Mouse (Mus musculus) hindbrain, postnatal 0 days (tissue): Measurements from ENCODE around the gene Comp. TPM values are rescaled to one million over a fixed set of nuclear protein-coding genes. Genes with fewer than 3 reads are reported as not detected.

Experiments
- ATAC-seq: fragments of 200-750 bp; cut with Nextera tagmentation; 2 replicates; pipeline ENCODE4 v1.8.0; 2017; ENCODE audit warnings: mild to moderate bottlenecking, moderate TSS enrichment, moderate library complexity
- DNase-seq: peaks from one replicate; pipeline ENCODE4 v3.0.0-alpha.2; 2015; ENCODE audit warnings: low spot score
- H3K27ac ChIP-seq: fragments of 300-500 bp; sonication (generic); 2 replicates; pipeline ENCODE4 v1.5.1; 2014; ENCODE audit warnings: mild to moderate bottlenecking
- H3K27me3 ChIP-seq: fragments of 300-500 bp; sonication (generic); 2 replicates; pipeline ENCODE4 v1.6.1; 2014; ENCODE audit warnings: low read length, mixed read lengths; ENCODE audit not compliant: insufficient read depth
- H3K36me3 ChIP-seq: fragments of 300-500 bp; sonication (generic); 2 replicates; pipeline ENCODE4 v1.6.1; 2014; ENCODE audit warnings: low read length, mixed read lengths; ENCODE audit not compliant: insufficient read depth
- H3K4me1 ChIP-seq: fragments of 300-500 bp; sonication (generic); 2 replicates; pipeline ENCODE4 v1.6.1; 2014; ENCODE audit warnings: antibody characterized with exemption, low read length, mixed read lengths; ENCODE audit not compliant: insufficient read depth
- H3K4me2 ChIP-seq: fragments of 300-500 bp; sonication (generic); 2 replicates; pipeline ENCODE4 v1.6.1; 2014; ENCODE audit warnings: low read depth, mild to moderate bottlenecking, low read length, moderate library complexity, mixed read lengths
- H3K4me3 ChIP-seq: fragments of 300-500 bp; sonication (generic); 2 replicates; pipeline ENCODE4 v1.5.1; 2014; ENCODE audit warnings: low read length
- H3K9ac ChIP-seq: fragments of 300-500 bp; sonication (generic); replicated peaks from 2 replicates; pipeline ENCODE4 v1.6.1; 2014; ENCODE audit warnings: mild to moderate bottlenecking, low read length, moderate library complexity, mixed read lengths
- H3K9me3 ChIP-seq: fragments of 300-500 bp; sonication (generic); 2 replicates; pipeline ENCODE4 v1.6.1; 2016; ENCODE audit warnings: low read length, mixed read lengths
- CTCF ChIP-seq: IDR thresholded peaks from 2 replicates; pipeline ENCODE4 v1.5.1; 2016; ENCODE audit warnings: antibody characterized with exemption, control low read depth, low read depth
- WGBS: fragments of 180-500 bp; shearing (Covaris S2); extraction: QIAGEN DNeasy Blood & Tissue Kit; methylation state at CpG from one replicate; pipeline ENCODE4 v1.1.7; 2014; 5-methylcytosine and 5-hydroxymethylcytosine counted together
- polyA plus RNA-seq: library from polyadenylated mRNA; unstranded; fragments of >200 nt; fragmentation: Nextera tagmentation; extraction: Ambion mirVana; gene quantifications from 2 replicates; pipeline ENCODE4 v1.2.1, GENCODE M21; 2015
- total RNA-seq: library from RNA; depleted of rRNA; stranded (reverse); fragments of >200 nt; gene quantifications from 2 replicates; pipeline ENCODE4 v1.2.3, GENCODE M21; 2014

Comp gene
- total and polyA plus RNA-seq, 2 experiments from 2014 or later = 0.21 to 0.25 TPM

DNA sequence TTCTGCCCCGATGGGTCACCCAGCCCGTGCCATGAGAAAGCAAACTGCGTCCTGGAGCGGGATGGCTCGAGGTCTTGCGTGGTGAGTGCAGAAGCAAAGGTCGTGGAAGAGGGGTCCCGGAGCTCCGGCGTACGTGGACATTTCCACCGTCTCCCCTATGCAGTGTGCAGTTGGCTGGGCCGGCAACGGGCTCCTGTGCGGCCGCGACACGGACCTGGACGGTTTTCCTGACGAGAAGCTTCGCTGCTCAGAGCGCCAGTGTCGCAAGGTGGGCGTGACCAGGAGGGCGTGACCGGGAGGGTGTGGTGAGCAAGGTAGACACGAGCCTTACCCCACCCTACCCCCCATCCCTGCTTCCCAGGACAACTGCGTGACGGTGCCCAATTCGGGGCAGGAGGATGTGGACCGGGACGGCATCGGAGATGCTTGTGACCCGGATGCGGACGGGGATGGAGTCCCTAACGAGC is 3.0 kb downstream of the Comp start:
- Histone ChIP-seq H3K4me3 (no peak overlapping the region), H3K9ac (no peak overlapping the region)
- WGBS = 6% methylated on average over 37 of the region's 37 CpGs

DNA sequence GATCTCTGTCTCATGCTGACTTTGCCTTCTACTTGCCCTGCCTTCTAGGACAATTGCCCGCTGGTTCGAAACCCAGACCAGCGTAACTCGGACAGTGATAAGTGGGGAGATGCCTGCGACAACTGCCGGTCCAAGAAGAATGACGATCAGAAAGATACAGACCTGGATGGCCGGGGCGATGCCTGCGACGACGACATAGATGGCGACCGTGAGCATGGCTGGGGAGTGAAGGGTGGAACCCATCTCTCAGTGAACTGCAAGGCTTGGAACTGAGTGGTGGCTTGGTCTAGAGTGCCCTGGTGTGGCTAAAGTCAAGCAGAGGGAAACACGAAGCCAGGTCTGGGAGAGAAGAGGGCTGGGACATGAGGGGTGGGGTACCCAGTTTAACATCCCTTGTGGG is 3.7 kb downstream of the Comp start:
- peak; percentile 44 for TF ChIP-seq CTCF
- Histone ChIP-seq H3K9me3 (no peaks in the 10 kb centered on the region), H3K27ac (no peak overlapping the region), H3K36me3 (no peaks in the 10 kb centered on the region), H3K4me2 (no peak overlapping the region), H3K4me1 (no peaks in the 10 kb centered on the region), H3K4me3 (no peak overlapping the region), H3K9ac (no peak overlapping the region), H3K27me3 (peaks cover 58% of the 10 kb centered on the region)
- DNase-seq = no peak
- no peak for ATAC-seq
- 16% methylated on average over 15 of the region's 15 CpGs for WGBS

More for the DNA sequence above, 3.0 kb downstream of the Comp start:
- no peaks in the 10 kb centered on the region for H3K4me1 ChIP-seq
- TF ChIP-seq CTCF = no peak
- no peaks in the 10 kb centered on the region for H3K9me3 ChIP-seq
- no peak for ATAC-seq
- DNase-seq = no peak
- peaks cover 63% of the 10 kb centered on the region for H3K27me3 ChIP-seq
- H3K27ac ChIP-seq = no peak overlapping the region
- no peak overlapping the region for H3K4me2 ChIP-seq
- H3K36me3 ChIP-seq = no peaks in the 10 kb centered on the region

DNA sequence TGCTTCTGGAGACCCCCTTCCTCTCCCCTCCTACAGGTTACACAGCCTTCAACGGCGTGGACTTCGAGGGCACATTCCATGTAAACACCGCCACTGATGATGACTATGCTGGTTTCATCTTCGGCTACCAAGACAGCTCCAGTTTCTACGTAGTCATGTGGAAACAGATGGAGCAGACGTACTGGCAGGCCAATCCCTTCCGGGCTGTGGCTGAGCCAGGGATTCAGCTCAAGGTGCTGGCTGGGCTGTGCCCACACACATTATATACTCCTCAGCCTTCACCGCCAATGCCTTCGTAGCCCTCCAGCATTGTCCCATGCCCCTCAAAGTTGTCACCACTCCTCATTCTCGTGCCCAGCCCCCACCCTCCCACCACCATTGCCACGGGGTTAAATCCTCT is 6.7 kb downstream of the Comp start:
- DNase-seq = no peak

DNA sequence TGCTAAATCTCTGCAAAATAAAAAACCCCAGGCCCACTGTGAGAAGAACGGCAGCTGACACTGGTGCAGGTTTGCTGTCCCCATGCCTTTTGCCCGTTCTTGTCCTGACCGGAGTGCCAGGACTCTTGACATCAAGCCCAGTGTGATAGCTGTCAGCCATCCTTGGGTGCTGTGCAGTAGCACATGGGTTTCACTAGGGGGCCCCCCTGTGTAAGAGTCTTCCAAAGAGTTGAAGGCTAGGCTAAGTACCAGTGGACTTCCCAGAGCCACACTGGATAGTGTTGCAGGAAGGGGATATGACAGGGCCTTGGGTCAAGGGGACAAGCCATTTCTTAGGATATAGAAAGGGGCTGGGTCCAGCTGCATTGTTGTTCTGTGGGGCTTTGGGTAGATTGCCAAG is 9.9 kb downstream of the Comp start:
- Histone ChIP-seq H3K36me3 (peaks cover 26% of the 10 kb centered on the region), H3K27ac (no peak overlapping the region), H3K27me3 (peaks cover 9% of the 10 kb centered on the region), H3K4me1 (no peaks in the 10 kb centered on the region), H3K4me2 (no peak overlapping the region), H3K9me3 (no peaks in the 10 kb centered on the region), H3K4me3 (no peak overlapping the region), H3K9ac (no peak overlapping the region)
- WGBS = 40% methylated on average over 3 of the region's 3 CpGs
- DNase-seq (peak; percentile 81), ATAC-seq (peak; percentile 68)
- TF ChIP-seq CTCF = peak; percentile 86

More for the DNA sequence above, 6.7 kb downstream of the Comp start:
- Histone ChIP-seq H3K4me1 (no peaks in the 10 kb centered on the region), H3K4me3 (no peak overlapping the region), H3K27me3 (peaks cover 34% of the 10 kb centered on the region), H3K36me3 (peaks cover 6% of the 10 kb centered on the region; the same call in 1 of the 2 replicates), H3K27ac (no peak overlapping the region), H3K4me2 (no peak overlapping the region), H3K9ac (no peak overlapping the region), H3K9me3 (no peaks in the 10 kb centered on the region)
- ATAC-seq = no peak
- no peak for TF ChIP-seq CTCF
- WGBS = 85% methylated on average over 12 of the region's 12 CpGs

DNA sequence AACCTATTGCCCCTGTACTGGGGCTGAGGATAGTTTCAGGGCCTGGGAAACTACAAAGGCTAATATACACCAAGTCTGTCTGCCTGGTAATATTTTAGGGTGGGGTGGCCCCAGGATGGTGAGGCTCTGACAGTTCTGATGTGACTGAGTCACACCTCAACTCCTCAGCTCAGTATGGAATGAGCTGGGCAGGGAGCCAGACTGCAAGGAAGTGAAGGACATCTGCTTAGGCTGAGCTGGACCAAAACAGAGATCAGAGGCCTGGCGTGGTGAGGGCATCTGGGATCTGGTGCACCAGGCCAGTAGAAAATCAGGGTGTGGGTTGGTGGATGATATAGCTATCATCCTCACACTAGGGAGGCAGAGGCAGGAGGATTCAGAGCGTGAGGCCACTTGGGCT is 16.3 kb downstream of the Comp start:
- Histone ChIP-seq H3K27me3 (no peaks in the 10 kb centered on the region), H3K9ac (no peak overlapping the region), H3K27ac (no peak overlapping the region), H3K9me3 (no peaks in the 10 kb centered on the region), H3K36me3 (peaks cover 48% of the 10 kb centered on the region), H3K4me3 (no peak overlapping the region), H3K4me1 (no peaks in the 10 kb centered on the region), H3K4me2 (no peak overlapping the region)
- no peak for DNase-seq
- no peak for ATAC-seq
- 80% methylated on average over 2 of the region's 2 CpGs for WGBS
- no peak for TF ChIP-seq CTCF

DNA sequence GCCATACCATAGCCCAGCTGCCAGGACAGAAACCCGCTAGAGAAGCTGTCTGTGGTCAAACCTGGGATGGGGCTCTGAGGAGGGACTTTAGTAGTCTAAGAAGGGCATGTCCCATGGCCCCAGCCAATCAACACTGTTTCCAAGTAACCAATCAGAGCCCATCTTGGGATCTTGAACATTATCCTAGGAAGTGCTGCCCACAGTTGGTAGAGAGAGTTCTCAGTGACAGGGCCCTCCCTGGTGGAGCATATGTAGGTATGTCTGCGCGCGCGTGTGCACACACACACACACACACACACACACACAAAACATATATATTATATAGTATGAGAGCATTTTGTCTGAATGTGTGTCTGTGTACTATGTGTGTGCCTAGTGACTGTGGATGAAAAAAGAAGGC is 19.7 kb downstream of the Comp start:
- Histone ChIP-seq H3K36me3 (peaks cover 30% of the 10 kb centered on the region), H3K4me3 (no peak overlapping the region), H3K9ac (no peak overlapping the region), H3K27me3 (no peaks in the 10 kb centered on the region), H3K4me2 (no peak overlapping the region), H3K27ac (no peak overlapping the region), H3K4me1 (no peaks in the 10 kb centered on the region), H3K9me3 (no peaks in the 10 kb centered on the region)
- DNase-seq = no peak
- 85% methylated on average over 5 of the region's 5 CpGs for WGBS
- ATAC-seq = no peak
- TF ChIP-seq CTCF = no peak

DNA sequence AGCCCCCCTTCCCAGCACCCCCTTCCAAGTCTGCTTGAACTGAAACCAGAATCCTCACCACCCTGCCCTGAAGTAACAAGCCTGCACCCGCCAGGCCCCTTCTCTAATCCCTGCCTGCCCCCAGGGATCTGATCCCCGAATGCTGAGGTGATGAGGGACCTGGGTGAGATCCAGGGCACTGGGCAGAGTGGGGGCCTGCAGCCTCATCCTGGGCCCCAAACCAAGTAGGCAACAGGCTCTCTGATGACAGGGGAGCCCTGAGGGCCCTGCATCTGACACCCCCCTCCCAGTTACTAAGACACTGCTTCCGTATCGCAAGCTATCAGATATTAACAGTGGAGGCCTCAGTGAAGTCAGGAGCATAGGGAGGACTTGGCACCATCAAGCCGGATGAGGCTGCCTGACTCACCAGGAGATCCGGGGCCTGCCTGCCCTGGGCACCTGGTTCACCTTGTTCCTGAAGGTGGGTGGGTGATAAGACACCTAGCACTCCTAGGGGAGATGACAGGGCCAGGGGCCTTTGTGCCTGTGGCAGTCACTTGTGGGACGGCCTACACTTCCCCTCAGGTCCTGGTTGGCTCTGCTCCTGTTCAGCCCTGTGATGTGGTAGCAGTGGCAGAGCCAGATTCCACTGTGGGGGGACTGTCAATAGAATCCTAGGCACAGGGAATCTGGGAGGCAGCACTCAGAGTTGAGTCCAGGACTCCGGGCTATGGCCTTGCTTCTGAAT is 21.1 kb downstream of the Comp start:
- WGBS = 84% methylated on average over 8 of the region's 8 CpGs
- H3K27me3 ChIP-seq = no peaks in the 10 kb centered on the region

More for the DNA sequence above, 21.1 kb downstream of the Comp start:
- no peak for DNase-seq
- H3K4me2 ChIP-seq = no peak overlapping the region
- H3K4me3 ChIP-seq = no peak overlapping the region
- ATAC-seq = no peak
- no peaks in the 10 kb centered on the region for H3K4me1 ChIP-seq
- H3K9me3 ChIP-seq = no peaks in the 10 kb centered on the region
- H3K36me3 ChIP-seq = peaks cover 22% of the 10 kb centered on the region
- H3K27ac ChIP-seq = no peak overlapping the region
- no peak overlapping the region for H3K9ac ChIP-seq
- no peak for TF ChIP-seq CTCF
